Mouse (Mus musculus): ENCODE measurements around the gene Pik3ip1.

Gene Pik3ip1

GRCm38 (mm10) chr11:3379427-3379826 is 49.2 kb downstream of the Pik3ip1 start:
- 86% methylated on average over 4 of the region's 4 CpGs for WGBS

GRCm38 (mm10) chr11:3381148-3381814 is 51.1 kb downstream of the Pik3ip1 start:
- 84% methylated on average over 6 of the region's 6 CpGs for WGBS

DNA sequence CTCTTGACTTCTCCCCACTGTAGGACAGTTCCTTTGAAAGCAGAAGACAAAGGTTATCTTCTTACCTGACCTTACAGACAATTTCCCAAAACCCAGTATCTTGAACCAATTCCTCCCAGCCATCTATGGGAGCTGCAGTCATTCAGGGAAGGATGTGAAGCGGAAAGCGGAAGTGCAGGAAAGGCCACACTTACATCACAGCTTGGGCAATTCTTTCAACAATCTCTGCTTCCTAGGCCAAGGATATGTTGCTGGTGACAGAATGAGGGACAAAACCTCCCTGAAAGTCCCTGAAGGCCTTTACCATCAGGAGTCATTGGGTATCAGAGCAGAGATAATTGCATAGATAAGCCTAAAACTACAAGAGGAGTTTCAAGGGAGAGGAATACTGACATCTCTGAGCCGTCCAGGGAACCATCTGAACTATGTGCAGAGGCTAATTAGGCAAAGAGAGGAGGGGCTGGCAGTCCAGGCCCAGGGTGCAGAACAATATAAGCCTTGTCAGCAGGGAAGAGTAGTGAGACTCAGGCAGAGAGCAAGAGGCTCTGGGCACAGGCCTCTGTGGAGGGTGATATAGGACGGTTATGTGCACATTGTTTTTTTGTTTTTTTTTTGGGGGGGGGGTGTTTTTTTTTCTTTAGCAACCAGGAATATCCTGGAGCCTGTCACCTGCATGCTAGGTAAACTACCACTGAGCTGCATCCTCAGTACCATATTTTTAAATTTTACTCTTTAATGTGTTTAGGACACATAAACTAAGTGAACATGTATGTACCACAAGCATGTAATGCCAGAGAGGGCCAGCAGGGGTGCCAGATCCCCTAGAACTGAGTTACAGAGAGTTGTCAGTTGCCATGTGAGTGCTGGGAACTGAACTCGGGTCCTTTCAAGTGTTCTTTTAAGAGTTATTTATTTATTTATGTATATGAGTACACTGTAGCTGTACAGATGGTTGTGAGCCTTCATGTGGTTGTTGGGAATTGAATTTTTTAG is 52.7 kb downstream of the Pik3ip1 start:
- WGBS = 75% methylated on average over 5 of the region's 5 CpGs

GRCm38 (mm10) chr11:3386941-3387368 is 56.8 kb downstream of the Pik3ip1 start:
- 23% methylated on average over 4 of the region's 4 CpGs for WGBS

DNA sequence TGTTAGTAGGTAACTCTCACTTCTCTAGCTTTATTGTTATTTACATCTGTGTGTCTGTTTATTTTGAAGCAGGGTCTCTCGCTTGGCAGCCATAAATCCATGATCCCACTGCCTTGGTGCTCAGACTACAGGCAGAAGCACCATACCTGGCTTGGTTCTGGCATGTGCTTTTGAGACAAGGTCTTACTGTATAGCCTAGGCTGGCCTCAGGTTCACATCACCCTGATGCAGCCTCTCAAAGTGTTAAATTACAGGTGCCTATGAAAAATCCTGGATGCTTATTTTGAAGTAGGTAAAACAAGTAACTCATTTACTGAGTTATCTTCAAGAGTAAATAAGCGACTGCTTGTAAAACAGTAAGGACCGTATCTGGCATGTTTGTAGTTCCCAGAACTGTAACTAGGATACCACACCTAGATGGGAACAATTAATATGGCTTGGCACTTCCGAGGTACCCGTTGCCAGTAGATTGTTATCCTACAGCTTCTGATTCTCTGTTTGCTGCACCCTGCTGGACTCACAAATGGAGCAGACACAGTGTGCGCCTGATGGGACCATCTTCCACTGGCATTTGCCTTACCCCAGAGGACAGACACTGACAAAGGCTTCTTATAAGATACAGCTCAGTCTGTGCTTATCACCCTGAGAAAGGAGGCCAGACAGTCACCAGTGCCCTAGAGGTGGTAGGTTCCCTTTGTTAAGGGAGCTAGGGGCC is 57.4 kb downstream of the Pik3ip1 start:
- WGBS = 75% methylated on average over 6 of the region's 6 CpGs

DNA sequence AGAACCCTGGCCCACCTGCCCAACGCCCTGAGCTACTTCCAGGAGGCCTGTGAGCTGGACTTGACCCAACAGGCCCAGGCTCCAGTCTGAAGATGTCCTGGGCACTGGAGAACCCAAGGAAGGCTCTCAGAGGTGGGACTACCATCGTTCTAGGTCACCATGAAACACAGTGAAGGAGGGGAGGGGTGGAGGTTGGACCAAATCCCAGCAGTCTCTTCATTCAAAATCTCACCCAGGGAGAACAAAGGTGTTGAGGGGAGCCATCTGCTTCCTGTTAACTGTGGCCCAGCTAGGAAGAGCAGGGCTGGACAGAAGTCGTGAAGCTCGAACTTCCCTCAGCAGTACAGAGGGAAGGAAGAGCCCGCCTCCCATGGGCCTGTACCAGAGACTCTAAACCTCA is 59.8 kb downstream of the Pik3ip1 start:
- WGBS = 61% methylated on average over 5 of the region's 5 CpGs

DNA sequence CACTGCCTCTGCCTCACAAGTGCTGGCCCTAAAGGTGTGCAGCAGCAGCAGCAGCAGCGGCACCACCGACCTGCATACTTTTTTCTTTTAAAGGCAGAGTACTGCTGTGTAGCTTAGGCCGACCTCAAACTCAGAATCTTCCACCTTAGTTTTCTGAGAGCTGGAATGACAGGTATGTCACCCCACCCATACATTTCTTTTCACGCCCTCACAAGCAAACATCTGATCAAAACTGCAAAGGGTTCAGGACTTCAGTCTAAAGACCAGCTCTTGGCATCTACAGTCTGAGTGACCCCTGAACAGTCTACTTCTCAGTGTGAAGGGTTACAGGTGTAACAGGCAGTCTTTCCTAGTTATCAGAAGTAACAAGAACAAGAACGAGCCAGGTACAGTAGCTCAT is 60.6 kb downstream of the Pik3ip1 start:
- WGBS = 93% methylated on average over 5 of the region's 5 CpGs

DNA sequence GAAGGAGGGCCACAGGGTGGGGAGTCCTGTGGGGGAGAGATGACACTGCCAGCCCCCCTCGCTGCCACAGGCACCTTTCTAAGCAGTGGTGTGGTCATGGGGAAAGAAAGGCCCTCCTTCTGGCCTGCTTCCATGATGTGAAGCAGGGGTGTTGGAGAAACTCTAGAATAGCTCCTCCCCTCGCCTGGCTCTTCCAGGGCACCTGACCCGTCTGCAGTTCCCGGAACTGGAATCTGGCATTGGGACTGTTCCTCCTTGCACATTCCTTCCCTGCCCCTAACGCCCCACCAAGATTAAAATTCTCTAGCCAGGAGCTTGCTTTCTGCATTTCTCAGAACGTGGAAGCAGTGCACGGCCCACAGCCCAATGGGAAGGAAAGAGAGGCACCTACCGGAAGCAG is 62.3 kb downstream of the Pik3ip1 start:
- WGBS = 85% methylated on average over 8 of the region's 8 CpGs

Measured in cerebral cortex, adult 2 months (tissue).